Mouse (Mus musculus): ENCODE measurements around the gene Lrp2. TPM values are rescaled to one million over a fixed set of nuclear protein-coding genes. Genes with fewer than 3 reads are reported as not detected.

Gene Lrp2
- polyA plus RNA-seq, 1 experiment = not detected

DNA sequence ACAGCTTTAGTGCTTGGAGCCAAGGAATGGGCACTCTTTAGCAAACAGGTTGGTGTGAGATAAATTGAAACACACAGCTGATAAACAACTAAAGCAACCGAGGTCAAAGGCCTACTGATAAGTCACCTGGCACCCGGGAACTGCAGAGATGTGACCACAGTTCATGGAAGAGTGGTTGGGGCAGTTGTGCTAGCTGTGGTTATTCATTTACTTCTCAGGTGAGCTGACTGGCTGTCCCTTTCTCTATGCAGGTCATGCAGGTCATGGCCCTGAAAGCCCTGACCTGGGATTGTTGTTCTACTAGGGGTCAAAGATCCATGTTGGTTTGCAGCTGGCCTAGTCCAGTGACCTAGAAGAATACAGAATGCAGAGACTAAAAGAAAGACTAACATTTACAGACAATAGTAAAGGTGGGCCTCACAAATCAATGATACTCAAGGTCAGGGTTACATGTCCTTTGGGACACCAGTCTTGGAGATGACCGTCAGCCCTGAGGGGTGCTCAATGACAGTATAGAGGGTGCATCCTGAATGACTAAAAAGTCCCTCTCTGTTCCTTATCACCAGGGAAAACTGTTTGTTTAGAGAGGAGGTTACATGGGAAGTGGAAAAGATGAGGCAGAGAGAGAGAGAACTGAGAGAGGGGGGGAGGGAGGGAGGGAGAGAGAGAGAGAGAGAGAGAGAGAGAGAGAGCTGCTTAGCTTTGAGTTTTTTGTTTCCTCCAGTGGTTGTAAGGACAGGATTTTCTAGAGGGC lies 199.6 kb downstream of the Lrp2 start:
- Histone ChIP-seq H3K4me3 (ENCODE audit: insufficient read depth, low read depth, low read length) (no peak overlapping the region), H3K4me1 (ENCODE audit: control insufficient read depth, insufficient read depth, low read length) (no peaks in the 10 kb centered on the region), H3K27ac (ENCODE audit: insufficient read depth, low read depth, low read length) (no peak overlapping the region)
- no peak for TF ChIP-seq CTCF (IDR thresholded peaks at IDR 0.05; ENCODE audit: insufficient read depth, low read depth, low read length)
- TF ChIP-seq POLR2A (IDR thresholded peaks at IDR 0.05; ENCODE audit: insufficient read depth, low read depth, low read length) = no peak
- WGBS = 94% methylated on average over 3 of the region's 3 CpGs

DNA sequence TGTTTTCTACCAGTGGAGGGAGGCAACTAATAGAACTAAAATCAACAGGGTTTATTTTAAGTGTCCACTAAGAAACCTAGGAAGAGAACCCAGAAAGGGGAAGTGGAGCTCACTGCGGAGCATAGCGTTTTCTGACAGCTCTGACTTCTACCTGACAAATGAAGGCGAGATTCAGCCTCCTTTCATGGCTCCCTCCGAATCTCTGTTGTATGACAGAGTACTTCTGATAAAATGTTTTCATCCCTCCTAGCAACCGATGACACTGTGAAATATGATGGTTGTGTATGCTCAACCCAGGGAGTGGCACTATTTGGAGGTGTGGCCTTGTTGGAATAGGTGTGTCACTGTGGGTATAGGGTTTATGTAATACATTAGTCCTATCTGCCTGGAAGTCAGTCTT lies 203.0 kb downstream of the Lrp2 start:
- Histone ChIP-seq H3K27ac (ENCODE audit: insufficient read depth, low read depth, low read length) (no peak overlapping the region), H3K4me3 (ENCODE audit: insufficient read depth, low read depth, low read length) (no peak overlapping the region), H3K4me1 (ENCODE audit: control insufficient read depth, insufficient read depth, low read length) (peaks cover 6% of the 10 kb centered on the region; the same call in 1 of the 2 replicates)
- TF ChIP-seq POLR2A (IDR thresholded peaks at IDR 0.05; ENCODE audit: insufficient read depth, low read depth, low read length) = no peak
- TF ChIP-seq CTCF (IDR thresholded peaks at IDR 0.05; ENCODE audit: insufficient read depth, low read depth, low read length) = no peak
- 82% methylated on average over 5 of the region's 5 CpGs for whole genome bisulfite sequencing

DNA sequence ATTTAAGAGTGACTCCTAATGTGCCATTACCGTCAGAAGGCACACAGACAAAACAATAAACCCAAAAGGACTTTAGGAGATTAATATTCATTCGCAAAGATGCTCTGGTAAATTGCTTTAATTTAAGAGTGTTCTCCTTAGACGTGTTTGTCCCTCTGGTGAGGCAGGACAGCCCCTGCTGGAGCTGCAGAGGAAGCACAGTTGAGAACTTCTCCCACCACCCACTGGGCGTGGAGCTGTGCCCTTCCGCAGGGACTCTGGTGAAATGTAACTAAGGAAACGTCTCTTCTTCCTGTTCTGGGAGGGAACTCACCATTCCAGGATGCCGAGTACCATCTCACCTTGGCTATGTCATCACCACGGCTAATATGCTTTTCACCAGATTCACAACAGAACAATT lies 204.1 kb downstream of the Lrp2 start:
- H3K4me3 ChIP-seq (ENCODE audit: insufficient read depth, low read depth, low read length) = no peak overlapping the region
- WGBS = 53% methylated on average over 8 of the region's 8 CpGs
- TF ChIP-seq CTCF (IDR thresholded peaks at IDR 0.05; ENCODE audit: insufficient read depth, low read depth, low read length) (no peak), POLR2A (IDR thresholded peaks at IDR 0.05; ENCODE audit: insufficient read depth, low read depth, low read length) (no peak)
- no peak overlapping the region for H3K27ac ChIP-seq (ENCODE audit: insufficient read depth, low read depth, low read length)
- peaks cover 6% of the 10 kb centered on the region; the same call in 1 of the 2 replicates for H3K4me1 ChIP-seq (ENCODE audit: control insufficient read depth, insufficient read depth, low read length)

DNA sequence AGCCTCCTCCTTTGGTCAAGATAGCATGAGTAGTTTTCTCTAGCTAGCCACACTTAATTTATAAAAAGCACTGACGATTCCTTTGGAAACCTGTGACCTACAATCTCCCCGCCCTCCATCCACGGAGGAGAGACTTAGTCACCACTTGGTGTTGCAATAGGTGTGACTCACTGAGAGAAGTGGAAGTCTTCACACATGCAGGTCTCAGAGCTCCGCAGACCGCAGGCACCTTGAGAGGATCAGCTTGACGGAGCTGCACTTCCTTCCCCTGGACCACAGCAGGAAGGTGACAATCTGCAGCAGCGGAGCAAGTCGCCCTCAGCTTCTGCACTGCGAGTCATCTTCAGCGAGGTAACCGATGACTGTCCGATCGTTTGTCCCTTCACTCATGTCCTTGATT lies 205.6 kb downstream of the Lrp2 start, which contains the start of gene Dhrs9:
Dhrs9 (plus strand) TSS at position 165 of the 400 bp plus-strand sequence.
- Histone ChIP-seq H3K4me1 (ENCODE audit: control insufficient read depth, insufficient read depth, low read length) (peaks cover 6% of the 10 kb centered on the region; the same call in 1 of the 2 replicates), H3K4me3 (ENCODE audit: insufficient read depth, low read depth, low read length) (no peak within 1 kb of the TSS), H3K27ac (ENCODE audit: insufficient read depth, low read depth, low read length) (0 out of 2 replicates have a peak within 1 kb of the TSS, but pooled peaks have one; percentile 8)
- WGBS = 74% methylated on average over 13 of the region's 13 CpGs
- TF ChIP-seq POLR2A (IDR thresholded peaks at IDR 0.05; ENCODE audit: insufficient read depth, low read depth, low read length) (no peak), CTCF (IDR thresholded peaks at IDR 0.05; ENCODE audit: insufficient read depth, low read depth, low read length) (no peak)

DNA sequence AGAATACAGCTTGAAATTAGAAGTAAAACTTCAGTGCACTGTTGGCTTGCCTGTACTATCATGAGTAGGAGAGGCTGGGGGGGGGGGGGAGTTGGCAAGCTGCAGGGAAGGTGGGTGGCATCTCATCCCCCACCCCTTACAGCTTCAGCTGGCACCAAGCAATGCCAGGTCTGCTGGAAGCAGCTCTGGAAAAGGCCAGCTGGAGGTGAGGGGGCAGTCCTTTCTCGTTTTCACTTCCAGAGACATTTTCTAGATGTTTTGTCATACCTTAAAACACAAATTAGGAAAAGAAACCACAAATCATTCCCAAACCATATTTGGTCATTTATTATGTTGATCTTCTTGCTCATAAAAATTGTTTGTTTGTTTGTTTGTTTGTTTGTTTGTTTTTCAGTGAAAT lies 206.1 kb downstream of the Lrp2 start:
- H3K4me1 ChIP-seq (ENCODE audit: control insufficient read depth, insufficient read depth, low read length) = peaks cover 6% of the 10 kb centered on the region; the same call in 1 of the 2 replicates
- 45% methylated on average over 1 of the region's 1 CpGs for WGBS
- no peak overlapping the region for H3K4me3 ChIP-seq (ENCODE audit: insufficient read depth, low read depth, low read length)
- H3K27ac ChIP-seq (ENCODE audit: insufficient read depth, low read depth, low read length) = no peak overlapping the region
- TF ChIP-seq POLR2A (IDR thresholded peaks at IDR 0.05; ENCODE audit: insufficient read depth, low read depth, low read length) (no peak), CTCF (IDR thresholded peaks at IDR 0.05; ENCODE audit: insufficient read depth, low read depth, low read length) (no peak)

DNA sequence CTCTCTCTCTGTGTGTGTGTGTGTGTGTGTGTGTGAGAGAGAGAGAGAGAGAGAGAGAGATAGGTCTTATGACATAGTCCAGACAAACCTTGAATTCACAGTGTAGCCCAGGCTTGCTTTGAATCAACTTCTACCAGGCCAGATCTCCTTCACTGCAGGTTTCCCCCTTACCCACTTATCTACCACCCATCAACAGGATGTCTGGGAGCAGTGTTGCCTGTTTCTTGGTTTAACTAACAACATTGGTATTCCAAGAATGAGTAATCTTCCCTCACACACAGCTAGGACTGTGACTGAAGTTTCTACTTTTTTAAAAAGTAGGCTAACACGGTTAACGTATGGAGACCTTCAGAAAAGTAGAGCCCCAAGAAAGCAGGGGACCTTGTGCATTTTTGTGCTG lies 209.1 kb downstream of the Lrp2 start:
- TF ChIP-seq POLR2A (IDR thresholded peaks at IDR 0.05; ENCODE audit: insufficient read depth, low read depth, low read length) (no peak), CTCF (IDR thresholded peaks at IDR 0.05; ENCODE audit: insufficient read depth, low read depth, low read length) (no peak)
- WGBS = 87% methylated on average over 2 of the region's 2 CpGs
- no peak overlapping the region for H3K4me3 ChIP-seq (ENCODE audit: insufficient read depth, low read depth, low read length)
- H3K4me1 ChIP-seq (ENCODE audit: control insufficient read depth, insufficient read depth, low read length) = peaks cover 6% of the 10 kb centered on the region; the same call in 1 of the 2 replicates
- no peak overlapping the region for H3K27ac ChIP-seq (ENCODE audit: insufficient read depth, low read depth, low read length)

Other genes starting within 250 kb of the Lrp2 start
- gene Abcb11, start 243.4 kb downstream of the Lrp2 start, polyA plus RNA-seq (2012; ENCODE audit: insufficient read depth, insufficient read length, low replicate concordance, missing spikeins) = not detected in 2 replicates
- not detected in 2 replicates for gene Dhrs9, start 205.6 kb downstream of the Lrp2 start, polyA plus RNA-seq (2012; ENCODE audit: insufficient read depth, insufficient read length, low replicate concordance, missing spikeins)
- gene Bbs5, start 61.1 kb upstream of the Lrp2 start, polyA plus RNA-seq (2012; ENCODE audit: insufficient read depth, insufficient read length, low replicate concordance, missing spikeins) = not detected in 2 replicates
- not detected in 2 replicates for gene Klhl41, start 84.1 kb upstream of the Lrp2 start, polyA plus RNA-seq (2012; ENCODE audit: insufficient read depth, insufficient read length, low replicate concordance, missing spikeins)
- gene Fastkd1, start 127.5 kb upstream of the Lrp2 start, polyA plus RNA-seq (2012; ENCODE audit: insufficient read depth, insufficient read length, low replicate concordance, missing spikeins) = not detected in 2 replicates
- gene Ppig, start 136.5 kb upstream of the Lrp2 start, polyA plus RNA-seq (2012; ENCODE audit: insufficient read depth, insufficient read length, low replicate concordance, missing spikeins) = 155 TPM in 1 of 2 replicates, not detected in the other
- gene Ccdc173, start 203.5 kb upstream of the Lrp2 start, polyA plus RNA-seq (2012; ENCODE audit: insufficient read depth, insufficient read length, low replicate concordance, missing spikeins) = not detected in 2 replicates
- gene Phospho2, start 203.6 kb upstream of the Lrp2 start, polyA plus RNA-seq (2012; ENCODE audit: insufficient read depth, insufficient read length, low replicate concordance, missing spikeins) = not detected in 2 replicates
- gene Klhl23, start 235.9 kb upstream of the Lrp2 start, polyA plus RNA-seq (2012; ENCODE audit: insufficient read depth, insufficient read length, low replicate concordance, missing spikeins) = not detected in 2 replicates